Mouse (Mus musculus) MEL (cell line): ENCODE results near the gene Acvrl1. TPM values are rescaled to one million over a fixed set of nuclear protein-coding genes. Genes with fewer than 3 reads are reported as not detected.

ENCODE experiments used
- DNase-seq: peaks from one replicate; pipeline ENCODE4 v3.0.0; 2011; ENCODE audit warnings: low read depth, low spot score
- H3K27ac ChIP-seq: 2 replicates; pipeline ENCODE4 v1.5.1; 2012; ENCODE audit warnings: low read depth, mild to moderate bottlenecking, control low read depth, low read length, moderate library complexity; ENCODE audit not compliant: control insufficient read depth
- H3K27me3 ChIP-seq, 2 experiments: fragments of 150-350 bp in 1 of 2; sonication (generic) in 1 of 2; 2 replicates each; pipeline ENCODE4 v1.6.1; 2012; ENCODE audit warnings: low read length in 2 of 2, mild to moderate bottlenecking in 2 of 2, improper control_type of control experiment in 1 of 2, moderate library complexity in 1 of 2; ENCODE audit not compliant: insufficient read depth in 2 of 2, control insufficient read depth in 1 of 2
- H3K36me3 ChIP-seq, 2 experiments: 2 replicates each; pipeline ENCODE4 v1.6.1; 2012 to 2014; ENCODE audit warnings: low read length in 2 of 2, improper control_type of control experiment in 1 of 2, inconsistent platforms in 1 of 2, mild to moderate bottlenecking in 1 of 2; ENCODE audit not compliant: insufficient read depth in 2 of 2, control insufficient read depth in 1 of 2
- H3K4me1 ChIP-seq, 2 experiments: fragments of 150-350 bp in 1 of 2; sonication (generic) in 1 of 2; 2 replicates each; pipeline ENCODE4 v1.6.1; 2012; ENCODE audit warnings: low read length in 2 of 2, improper control_type of control experiment in 1 of 2, mild to moderate bottlenecking in 1 of 2; ENCODE audit not compliant: insufficient read depth in 2 of 2, control insufficient read depth in 1 of 2
- H3K4me3 ChIP-seq, 2 experiments: fragments of 150-350 bp in 1 of 2; sonication (generic) in 1 of 2; 2 replicates each; pipeline ENCODE4 v1.5.1; 2012; ENCODE audit warnings: low read depth in 2 of 2, low read length in 2 of 2, mild to moderate bottlenecking in 2 of 2, moderate library complexity in 2 of 2, control low read depth in 1 of 2, improper control_type of control experiment in 1 of 2; ENCODE audit not compliant: control insufficient read depth in 1 of 2, insufficient read depth in 1 of 2
- H3K79me2 ChIP-seq: 2 replicates; pipeline ENCODE4 v1.6.1; 2012; ENCODE audit warnings: mild to moderate bottlenecking, low read length, moderate library complexity; ENCODE audit not compliant: control insufficient read depth, poor library complexity, insufficient read depth
- H3K9ac ChIP-seq: 2 replicates; pipeline ENCODE4 v1.6.1; 2012; ENCODE audit warnings: low read depth, mild to moderate bottlenecking, control low read depth, low read length, moderate library complexity; ENCODE audit not compliant: control insufficient read depth, poor library complexity, severe bottlenecking
- H3K9me3 ChIP-seq: fragments of 150-350 bp; sonication (generic); replicated peaks from 2 replicates; pipeline ENCODE4 v1.6.1; 2012; ENCODE audit warnings: mild to moderate bottlenecking, low read length, improper control_type of control experiment, moderate library complexity; ENCODE audit not compliant: insufficient read depth
- BHLHE40 ChIP-seq: IDR thresholded peaks from 2 replicates; pipeline ENCODE4 v1.6.1; 2012; ENCODE audit warnings: low read depth, mild to moderate bottlenecking, inconsistent platforms, low read length, improper control_type of control experiment, borderline replicate concordance
- E2F4 ChIP-seq: IDR thresholded peaks from 2 replicates; pipeline ENCODE4 v1.6.1; 2011; ENCODE audit warnings: low read depth, low read length, improper control_type of control experiment, borderline replicate concordance
- ELF1 ChIP-seq: IDR thresholded peaks from 2 replicates; pipeline ENCODE4 v1.6.1; 2014; ENCODE audit warnings: low read depth, mild to moderate bottlenecking, inconsistent platforms, low read length, improper control_type of control experiment, moderate library complexity
- EP300 ChIP-seq, 2 experiments: IDR thresholded peaks; 2 replicates each; pipeline ENCODE4 v1.6.1; 2011; ENCODE audit warnings: improper control_type of control experiment in 2 of 2, low read length in 2 of 2, low read depth in 1 of 2, mild to moderate bottlenecking in 1 of 2
- ETS1 ChIP-seq: IDR thresholded peaks from 2 replicates; pipeline ENCODE4 v1.6.1; 2012; ENCODE audit warnings: low read depth, mild to moderate bottlenecking, inconsistent platforms, low read length, improper control_type of control experiment, moderate library complexity
- GABPA ChIP-seq: IDR thresholded peaks from 2 replicates; pipeline ENCODE4 v1.6.1; 2012; ENCODE audit warnings: low read depth, mild to moderate bottlenecking, inconsistent platforms, low read length, improper control_type of control experiment, moderate library complexity
- GATA1 ChIP-seq: IDR thresholded peaks from 2 replicates; pipeline ENCODE4 v1.6.1; 2011; ENCODE audit warnings: low read depth, low read length, improper control_type of control experiment
- HCFC1 ChIP-seq: IDR thresholded peaks from 2 replicates; pipeline ENCODE4 v1.6.1; 2012; ENCODE audit warnings: low read depth, mild to moderate bottlenecking, inconsistent platforms, low read length, improper control_type of control experiment, moderate library complexity
- JUND ChIP-seq: IDR thresholded peaks from 2 replicates; pipeline ENCODE4 v1.6.1; 2011; ENCODE audit warnings: low read depth, mild to moderate bottlenecking, improper control_type of control experiment, low read length
- KAT2A ChIP-seq: conservative IDR thresholded peaks from 2 replicates; pipeline ENCODE4 v1.6.1; 2012; ENCODE audit warnings: low read depth, low read length, improper control_type of control experiment, inconsistent platforms
- MAFK ChIP-seq: IDR thresholded peaks from 2 replicates; pipeline ENCODE4 v1.6.1; 2011; ENCODE audit warnings: low read depth, mild to moderate bottlenecking, low read length, improper control_type of control experiment, borderline replicate concordance
- MAX ChIP-seq: IDR thresholded peaks from 2 replicates; pipeline ENCODE4 v1.6.1; 2011; ENCODE audit warnings: low read length, improper control_type of control experiment
- MAZ ChIP-seq: IDR thresholded peaks from 2 replicates; pipeline ENCODE4 v1.6.1; 2012; ENCODE audit warnings: low read depth, mild to moderate bottlenecking, inconsistent platforms, low read length, improper control_type of control experiment
- MEF2A ChIP-seq: IDR thresholded peaks from 2 replicates; pipeline ENCODE4 v1.6.1; 2014; ENCODE audit warnings: low read depth, mild to moderate bottlenecking, inconsistent platforms, low read length, improper control_type of control experiment; ENCODE audit not compliant: poor library complexity, insufficient replicate concordance, severe bottlenecking; ENCODE audit errors: extremely low read depth
- MXI1 ChIP-seq: IDR thresholded peaks from 2 replicates; pipeline ENCODE4 v1.6.1; 2011; ENCODE audit warnings: mild to moderate bottlenecking, low read depth, low read length, improper control_type of control experiment
- MYB ChIP-seq: IDR thresholded peaks from 2 replicates; pipeline ENCODE4 v1.6.1; 2011; ENCODE audit warnings: mild to moderate bottlenecking, low read depth, low read length, improper control_type of control experiment
- MYC ChIP-seq: IDR thresholded peaks from 2 replicates; pipeline ENCODE4 v1.6.1; 2011; ENCODE audit warnings: low read depth, mild to moderate bottlenecking, low read length, improper control_type of control experiment, moderate library complexity
- NELFE ChIP-seq: IDR thresholded peaks from 2 replicates; pipeline ENCODE4 v1.6.1; 2011; ENCODE audit warnings: low read depth, low read length, improper control_type of control experiment
- NRF1 ChIP-seq: IDR thresholded peaks from 2 replicates; pipeline ENCODE4 v1.6.1; 2014; ENCODE audit warnings: low read depth, mild to moderate bottlenecking, inconsistent platforms, low read length, improper control_type of control experiment, moderate library complexity; ENCODE audit not compliant: poor library complexity, insufficient read depth, severe bottlenecking
- POLR2A ChIP-seq, 2 experiments: IDR thresholded peaks; 2 replicates each; pipeline ENCODE4 v1.6.1; 2011 to 2012; ENCODE audit warnings: low read length in 2 of 2, mild to moderate bottlenecking in 2 of 2, control low read depth in 1 of 2, improper control_type of control experiment in 1 of 2, low read depth in 1 of 2, moderate library complexity in 1 of 2; ENCODE audit not compliant: control insufficient read depth in 1 of 2, insufficient read depth in 1 of 2, poor library complexity in 1 of 2
- POLR2AphosphoS2 ChIP-seq: IDR thresholded peaks from 2 replicates; pipeline ENCODE4 v1.6.1; 2011; ENCODE audit warnings: low read length, improper control_type of control experiment
- POLR2AphosphoS5 ChIP-seq: IDR thresholded peaks from 2 replicates; pipeline ENCODE4 v1.6.1; 2012; ENCODE audit warnings: low read depth, borderline replicate concordance, mild to moderate bottlenecking, inconsistent platforms, low read length, moderate library complexity, mixed read lengths
- RAD21 ChIP-seq: IDR thresholded peaks from 2 replicates; pipeline ENCODE4 v1.6.1; 2011; ENCODE audit warnings: mild to moderate bottlenecking, low read depth, low read length, improper control_type of control experiment
- SIN3A ChIP-seq: IDR thresholded peaks from 2 replicates; pipeline ENCODE4 v1.6.1; 2012; ENCODE audit warnings: low read length, improper control_type of control experiment, inconsistent platforms
- TAL1 ChIP-seq: IDR thresholded peaks from 2 replicates; pipeline ENCODE4 v1.6.1; 2012; ENCODE audit warnings: mild to moderate bottlenecking, inconsistent platforms, low read length, moderate library complexity, mixed read lengths
- TBP ChIP-seq: IDR thresholded peaks from 2 replicates; pipeline ENCODE4 v1.8.0; 2011; ENCODE audit warnings: low read depth, low read length, improper control_type of control experiment
- TCF12 ChIP-seq: IDR thresholded peaks from 2 replicates; pipeline ENCODE4 v1.6.1; 2014; ENCODE audit warnings: low read depth, mild to moderate bottlenecking, inconsistent platforms, low read length, improper control_type of control experiment, moderate library complexity
- UBTF ChIP-seq: IDR thresholded peaks from 2 replicates; pipeline ENCODE4 v1.6.1; 2012; ENCODE audit warnings: low read depth, mild to moderate bottlenecking, inconsistent platforms, low read length, improper control_type of control experiment, moderate library complexity, borderline replicate concordance; ENCODE audit not compliant: insufficient read depth
- USF1 ChIP-seq: IDR thresholded peaks from 2 replicates; pipeline ENCODE4 v1.6.1; 2014; ENCODE audit warnings: low read depth, mild to moderate bottlenecking, inconsistent platforms, low read length, improper control_type of control experiment, moderate library complexity
- ZC3H11A ChIP-seq: IDR thresholded peaks from 2 replicates; pipeline ENCODE4 v1.6.1; 2012; ENCODE audit warnings: low read depth, mild to moderate bottlenecking, inconsistent platforms, low read length, improper control_type of control experiment
- ZMIZ1 ChIP-seq: IDR thresholded peaks from 2 replicates; pipeline ENCODE4 v1.6.1; 2012; ENCODE audit warnings: low read depth, mild to moderate bottlenecking, inconsistent platforms, low read length, improper control_type of control experiment, moderate library complexity
- polyA plus RNA-seq, 2 experiments: library from polyadenylated mRNA; stranded (reverse) in 1 of 2; unstranded in 1 of 2; fragments of >175 nt in 1 of 2; fragments of >200 nt in 1 of 2; gene quantifications; 2 replicates each; pipeline versions ENCODE4 v1.2.1 to v1.2.4; 2012; ENCODE audit warnings: low replicate concordance in 2 of 2, low read depth in 1 of 2; ENCODE audit not compliant: insufficient read length in 2 of 2, insufficient read depth in 1 of 2, missing spikeins in 1 of 2
- total RNA-seq: library from RNA; depleted of rRNA; stranded (reverse); fragments of 300-350 nt; gene quantifications from 2 replicates; pipeline ENCODE4 v1.2.3, GENCODE M21; 2012

Gene Acvrl1
- total and polyA plus RNA-seq, 3 experiments, result 0.08 to 0.18 TPM; not detected in 1

- TF ChIP-seq MEF2A, result 0 out of 2 replicates have a peak, but pooled peaks have one; percentile 9
- TF ChIP-seq UBTF, result 0 out of 2 replicates have a peak, but pooled peaks have one; percentile 64
- peak; percentile 73 for TF ChIP-seq TAL1
- TF ChIP-seq ETS1, result peak; percentile 88
- TF ChIP-seq, all 39 proteins: peak for 18
Observed at GRCm38 (mm10) chr15:101147115-101147909, 19.0 kb downstream of the Acvrl1 start (continued).

- Histone ChIP-seq H3K36me3 (peaks cover 0 to 59% of the 10 kb centered on the region in 2 experiments; a peak in 2 of 4 replicates), H3K27ac (peak overlapping the region; percentile 87)
- 0 out of 4 replicates have a peak, but pooled peaks of 1 of the 2 experiments have one; percentile 17 for TF ChIP-seq POLR2A (IDR thresholded peaks at IDR 0.05; ENCODE audit: control insufficient read depth in 1 of 2, insufficient read depth in 1 of 2, low read depth in 1 of 2, low read length in 2 of 2, poor library complexity in 1 of 2)
- TF ChIP-seq POLR2AphosphoS2, result no peak
- TF ChIP-seq TAL1, result peak; percentile 92
- TF ChIP-seq MAX, result no peak
- TF ChIP-seq KAT2A, result no peak
- 0 out of 2 replicates have a peak, but pooled peaks have one; percentile 47 for TF ChIP-seq HCFC1
- TF ChIP-seq GATA1, result peak; percentile 96
- no peak for TF ChIP-seq ZMIZ1
- peak; percentile 84 for TF ChIP-seq MAZ
- TF ChIP-seq E2F4, result no peak
- peak; percentile 25; the same call in 1 of the 2 replicates for TF ChIP-seq ZC3H11A
- peak; percentile 7; the same call in 1 of the 2 replicates for TF ChIP-seq TBP
- TF ChIP-seq TCF12, result peak; percentile 93
- no peak for TF ChIP-seq MEF2A
- no peak for TF ChIP-seq GABPA
- TF ChIP-seq MYB, result peak; percentile 50; the same call in 1 of the 2 replicates
- TF ChIP-seq NRF1, result no peak
- 0 out of 2 replicates have a peak, but pooled peaks have one; percentile 36 for TF ChIP-seq NELFE
- TF ChIP-seq MAFK, result no peak
- peak; percentile 71 for TF ChIP-seq ELF1
- peak; percentile 94 for TF ChIP-seq ETS1
- no peak for TF ChIP-seq MYC
- no peak for TF ChIP-seq USF1
- peak; percentile 65; the same call in 1 of the 2 replicates for TF ChIP-seq BHLHE40
- no peak for TF ChIP-seq POLR2AphosphoS5
- no peak for TF ChIP-seq UBTF
- no peak for TF ChIP-seq JUND
- TF ChIP-seq MXI1, result peak; percentile 27; the same call in 1 of the 2 replicates
- TF ChIP-seq SIN3A, result peak; percentile 73
- no peak for TF ChIP-seq RAD21
- TF ChIP-seq EP300 (IDR thresholded peaks at IDR 0.05; ENCODE audit: low read depth in 1 of 2, low read length in 2 of 2), result peak; percentile 94 to 96
Observed at GRCm38 (mm10) chr15:101147910-101148273, 19.6 kb downstream of the Acvrl1 start.

More at GRCm38 (mm10) chr15:101147910-101148273, 19.6 kb downstream of the Acvrl1 start:
- peaks cover 36 to 78% of the 10 kb centered on the region in 2 experiments for H3K4me1 ChIP-seq
- H3K9me3 ChIP-seq, result no peaks in the 10 kb centered on the region
- peak; percentile 81 for DNase-seq
- no peaks in the 10 kb centered on the region; the same call in 1 of the 2 replicates for H3K79me2 ChIP-seq
- H3K9ac ChIP-seq, result peak overlapping the region; percentile 41
- no peaks in the 10 kb centered on the region for H3K27me3 ChIP-seq
- peak overlapping the region; percentile 2 to 40; a peak in 3 of 4 replicates for H3K4me3 ChIP-seq
